Mouse (Mus musculus) heart, postnatal 0 days (tissue): ENCODE results near the gene Cdc42. TPM values are rescaled to one million over a fixed set of nuclear protein-coding genes. Genes with fewer than 3 reads are reported as not detected.

Source experiments
- ATAC-seq: fragments of 200-750 bp; cut with Nextera tagmentation; 2 replicates; pipeline ENCODE4 v1.8.0; 2017; ENCODE audit warnings: low read depth, moderate number of reproducible peaks, moderate library complexity; ENCODE audit not compliant: insufficient read depth
- DNase-seq: peaks from one replicate; pipeline ENCODE4 v3.0.0-alpha.2; 2016; ENCODE audit warnings: low spot score
- H3K27ac ChIP-seq: fragments of 300-500 bp; sonication (generic); 2 replicates; pipeline ENCODE4 v1.5.1; 2014; ENCODE audit warnings: low read depth, mild to moderate bottlenecking
- H3K27me3 ChIP-seq: fragments of 300-500 bp; sonication (generic); 2 replicates; pipeline ENCODE4 v1.6.1; 2014; ENCODE audit warnings: low read length, mixed read lengths; ENCODE audit not compliant: control insufficient read depth, insufficient read depth
- H3K36me3 ChIP-seq: fragments of 300-500 bp; sonication (generic); replicated peaks from 2 replicates; pipeline ENCODE4 v1.6.1; 2014; ENCODE audit warnings: low read length, mixed read lengths; ENCODE audit not compliant: control insufficient read depth, insufficient read depth
- H3K4me1 ChIP-seq: fragments of 300-500 bp; sonication (generic); 2 replicates; pipeline ENCODE4 v1.6.1; 2014; ENCODE audit warnings: antibody characterized with exemption; ENCODE audit not compliant: control insufficient read depth, insufficient read depth
- H3K4me2 ChIP-seq: fragments of 300-500 bp; sonication (generic); 2 replicates; pipeline ENCODE4 v1.6.1; 2014; ENCODE audit warnings: low read depth, mild to moderate bottlenecking, low read length, moderate library complexity
- H3K4me3 ChIP-seq: fragments of 300-500 bp; sonication (generic); 2 replicates; pipeline ENCODE4 v1.5.1; 2014; ENCODE audit warnings: low read depth, low read length
- H3K9ac ChIP-seq: fragments of 300-500 bp; sonication (generic); replicated peaks from 2 replicates; pipeline ENCODE4 v1.6.1; 2014; ENCODE audit warnings: low read depth, low read length, mixed read lengths
- H3K9me3 ChIP-seq: fragments of 300-500 bp; sonication (generic); replicated peaks from 2 replicates; pipeline ENCODE4 v1.6.1; 2016; ENCODE audit warnings: low read length; ENCODE audit not compliant: control insufficient read depth
- CTCF ChIP-seq: IDR thresholded peaks from 2 replicates; pipeline ENCODE4 v1.5.1; 2016; ENCODE audit warnings: antibody characterized with exemption, control low read depth, low read depth
- EP300 ChIP-seq: IDR thresholded peaks from 2 replicates; pipeline ENCODE4 v1.6.1; 2016; ENCODE audit warnings: antibody characterized with exemption, low read depth
- WGBS: fragments of 180-500 bp; shearing (Covaris S2); extraction: QIAGEN DNeasy Blood & Tissue Kit; methylation state at CpG from one replicate; pipeline ENCODE4 v1.1.7; 2014; 5-methylcytosine and 5-hydroxymethylcytosine counted together
- polyA plus RNA-seq: library from polyadenylated mRNA; unstranded; fragments of >200 nt; fragmentation: Nextera tagmentation; extraction: Ambion mirVana; gene quantifications from 2 replicates; pipeline ENCODE4 v1.2.1, GENCODE M21; 2015
- total RNA-seq: library from RNA; depleted of rRNA; stranded (reverse); fragments of >200 nt; gene quantifications from 2 replicates; pipeline ENCODE4 v1.2.3, GENCODE M21; 2014; ENCODE audit warnings: low replicate concordance

Cdc42 gene
- total and polyA plus RNA-seq, 2 experiments from 2014 or later, result 295 to 397 TPM

DNA sequence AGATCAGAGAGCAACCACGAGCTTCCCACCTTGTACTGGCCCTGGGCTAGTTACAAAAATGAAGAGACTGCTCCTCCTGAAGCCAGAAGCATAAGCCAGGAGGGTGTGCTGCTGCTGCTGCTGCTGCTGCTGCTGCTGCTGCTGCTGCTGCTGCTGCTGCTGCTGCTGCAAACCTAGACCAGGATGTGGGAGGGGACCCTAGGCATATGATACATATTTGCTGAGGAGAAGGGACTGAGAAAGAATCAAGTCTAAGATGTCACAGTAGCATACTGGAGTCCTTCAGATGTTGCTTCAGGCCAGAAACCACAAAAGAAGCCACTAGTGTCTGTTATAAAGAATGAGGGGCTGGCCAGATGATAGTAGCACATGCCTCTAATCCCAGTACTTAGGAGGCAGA lies 10.7 kb upstream of the Cdc42 start:
- Histone ChIP-seq H3K27me3 (no peaks in the 10 kb centered on the region), H3K4me2 (peak overlapping the region; percentile 22; the same call in 1 of the 2 replicates), H3K27ac (peak overlapping the region; percentile 81), H3K9me3 (no peaks in the 10 kb centered on the region), H3K9ac (no peak overlapping the region), H3K4me3 (no peak overlapping the region), H3K4me1 (0 out of 2 replicates have a peak, but pooled peaks cover 10% of the 10 kb centered on the region), H3K36me3 (no peaks in the 10 kb centered on the region)
- 12% methylated on average over 1 of the region's 1 CpGs for WGBS
- DNase-seq (no peak), ATAC-seq (no peak)
- TF ChIP-seq EP300 (no peak), CTCF (no peak)

DNA sequence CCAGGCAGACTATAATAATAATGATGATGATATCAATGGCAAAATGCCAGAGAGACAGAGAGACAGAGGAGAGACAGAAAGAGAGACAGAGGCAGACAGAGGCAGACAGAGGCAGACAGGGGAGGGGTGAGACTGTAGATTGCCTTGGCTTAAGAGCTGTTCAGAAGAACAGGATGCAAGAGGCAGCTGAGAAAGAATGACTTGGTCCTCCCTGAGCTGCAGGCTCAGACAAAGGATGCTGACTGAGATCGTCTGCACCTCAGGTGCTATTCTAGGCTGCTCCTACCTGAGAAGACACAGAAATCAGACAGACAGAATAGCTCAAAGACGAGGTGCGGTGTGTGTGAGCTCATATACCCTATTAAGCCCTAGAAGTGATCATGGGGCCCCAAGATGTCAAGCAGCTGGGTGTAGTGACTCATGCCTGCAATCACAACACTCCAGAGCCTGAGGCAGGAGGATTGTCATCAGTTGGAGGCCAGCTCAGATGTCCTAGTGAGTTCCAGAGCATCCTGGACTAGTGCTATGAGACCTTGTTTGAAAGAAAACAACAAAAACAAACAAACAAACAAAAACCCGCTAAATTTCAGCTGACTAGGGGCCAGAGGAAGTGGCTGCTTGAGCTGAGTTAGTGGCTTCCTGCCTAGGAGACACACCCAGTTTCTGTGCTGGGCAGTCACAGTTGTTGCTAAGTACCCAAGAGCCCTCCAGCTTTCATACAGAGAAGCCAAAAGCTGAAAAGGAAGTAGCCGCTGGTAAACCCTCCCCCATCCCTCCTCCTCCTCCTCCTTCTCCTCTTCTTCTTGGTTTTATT lies 10.0 kb upstream of the Cdc42 start:
- Histone ChIP-seq H3K4me1 (0 out of 2 replicates have a peak, but pooled peaks cover 10% of the 10 kb centered on the region), H3K9ac (no peak overlapping the region), H3K27me3 (no peaks in the 10 kb centered on the region), H3K4me3 (no peak overlapping the region), H3K27ac (peak overlapping the region; percentile 81), H3K9me3 (no peaks in the 10 kb centered on the region), H3K36me3 (no peaks in the 10 kb centered on the region), H3K4me2 (peak overlapping the region; percentile 22; the same call in 1 of the 2 replicates)
- ATAC-seq, result peak; percentile 56; the same call in 1 of the 2 replicates
- DNase-seq, result peak; percentile 66
- TF ChIP-seq CTCF (no peak), EP300 (no peak)
- WGBS, result 25% methylated on average over 5 of the region's 5 CpGs

GRCm38 (mm10) chr4:137366097-137366496 lies 8.6 kb upstream of the Cdc42 start:
- ATAC-seq, result no peak
- Histone ChIP-seq H3K4me1 (0 out of 2 replicates have a peak, but pooled peaks cover 10% of the 10 kb centered on the region), H3K4me2 (no peak overlapping the region), H3K9ac (no peak overlapping the region), H3K36me3 (no peaks in the 10 kb centered on the region), H3K9me3 (no peaks in the 10 kb centered on the region), H3K27me3 (no peaks in the 10 kb centered on the region), H3K4me3 (no peak overlapping the region), H3K27ac (no peak overlapping the region)
- DNase-seq, result no peak
- no peak for TF ChIP-seq EP300
- no peak for TF ChIP-seq CTCF
- WGBS, result 79% methylated on average over 4 of the region's 4 CpGs

DNA sequence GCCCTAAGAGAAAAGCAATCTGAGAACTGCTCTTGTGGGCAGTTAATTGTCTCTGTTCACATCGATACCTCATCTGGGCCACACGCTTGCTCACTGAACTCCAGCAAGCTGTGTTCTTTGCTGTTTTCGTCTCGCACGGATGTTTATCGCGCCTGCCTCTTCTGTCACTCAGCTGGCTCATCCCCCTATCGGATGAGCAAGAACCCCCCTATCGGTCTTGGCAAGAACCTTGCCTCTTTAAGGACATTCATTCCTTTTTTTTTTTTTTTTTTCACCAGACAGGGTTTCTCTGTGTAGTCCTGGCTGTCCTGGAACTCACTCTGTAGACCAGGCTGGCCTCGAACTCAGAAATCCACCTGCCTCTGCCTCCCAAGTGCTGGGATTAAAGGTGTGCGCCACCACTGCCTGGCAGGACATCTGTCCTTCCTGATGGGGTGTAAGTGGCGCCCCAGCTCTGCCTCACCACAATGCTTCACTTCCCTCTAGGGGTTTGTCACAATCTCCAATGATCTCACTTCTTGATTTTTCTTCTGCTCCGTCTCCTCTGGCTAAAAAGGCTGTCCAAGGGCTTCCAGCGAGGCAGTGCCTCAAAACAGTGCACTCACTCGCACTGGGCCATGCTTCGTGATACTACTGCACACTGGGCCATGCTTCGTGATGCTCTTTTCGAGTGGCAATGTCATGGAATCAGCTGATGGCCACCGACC lies 8.0 kb upstream of the Cdc42 start:
- Histone ChIP-seq H3K27me3 (no peaks in the 10 kb centered on the region), H3K9me3 (no peaks in the 10 kb centered on the region), H3K9ac (no peak overlapping the region), H3K36me3 (no peaks in the 10 kb centered on the region), H3K27ac (no peak overlapping the region), H3K4me2 (no peak overlapping the region), H3K4me3 (no peak overlapping the region), H3K4me1 (0 out of 2 replicates have a peak, but pooled peaks cover 10% of the 10 kb centered on the region)
- TF ChIP-seq EP300 (no peak), CTCF (no peak)
- ATAC-seq (no peak), DNase-seq (no peak)
- 73% methylated on average over 19 of the region's 19 CpGs for WGBS

DNA sequence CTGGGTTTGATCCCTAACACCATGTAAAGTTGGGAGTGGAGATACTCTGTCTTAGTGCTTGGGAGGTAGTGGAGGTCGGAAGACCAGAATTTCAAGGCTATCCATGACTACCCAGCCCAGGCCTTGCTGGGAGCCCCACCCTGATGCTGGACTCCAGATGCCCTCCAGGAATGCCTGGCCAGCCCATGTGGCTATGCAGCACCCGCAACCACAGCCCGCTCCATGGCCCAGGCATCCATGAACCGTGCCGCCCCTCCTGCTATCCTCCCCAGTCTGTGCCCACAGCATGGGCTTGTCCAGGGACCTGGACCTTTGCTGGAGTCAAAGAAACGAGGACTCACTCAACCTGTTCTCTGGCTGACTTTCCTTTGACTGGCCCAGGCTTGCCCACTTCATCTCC lies 7.3 kb upstream of the Cdc42 start:
- 82% methylated on average over 6 of the region's 6 CpGs for WGBS

More for the DNA sequence above, 7.3 kb upstream of the Cdc42 start:
- no peak for TF ChIP-seq CTCF
- no peak for TF ChIP-seq EP300
- ATAC-seq (no peak), DNase-seq (no peak)
- Histone ChIP-seq H3K27ac (no peak overlapping the region), H3K4me1 (0 out of 2 replicates have a peak, but pooled peaks cover 10% of the 10 kb centered on the region), H3K9me3 (no peaks in the 10 kb centered on the region), H3K9ac (no peak overlapping the region), H3K27me3 (no peaks in the 10 kb centered on the region), H3K36me3 (no peaks in the 10 kb centered on the region), H3K4me2 (no peak overlapping the region), H3K4me3 (no peak overlapping the region)
